Mouse (Mus musculus) small intestine, adult 2 months (tissue): ENCODE measurements around the gene Hivep3.

Source experiments
- CTCF ChIP-seq: fragments of 200-500 bp; IDR thresholded peaks from 2 replicates; pipeline ENCODE4 v1.5.1; 2012; ENCODE audit warnings: low read depth, mild to moderate bottlenecking, control low read depth, inconsistent platforms, low read length, moderate library complexity, mixed read lengths; ENCODE audit not compliant: insufficient replicate concordance, insufficient read length; ENCODE audit errors: extremely low read depth
- POLR2A ChIP-seq: fragments of 200-500 bp; IDR thresholded peaks from 2 replicates; pipeline ENCODE4 v1.6.1; 2012; ENCODE audit warnings: low read depth, mild to moderate bottlenecking, control low read depth, inconsistent platforms, low read length, moderate library complexity

GRCm38 (mm10) chr4:120107787-120108186 is 374.2 kb downstream of the Hivep3 start:
- TF ChIP-seq CTCF (no peak), POLR2A (no peak)
